Mouse (Mus musculus) liver, embryonic 11.5 days (tissue): Measurements from ENCODE around the gene Atxn10. TPM values are rescaled to one million over a fixed set of nuclear protein-coding genes. Genes with fewer than 3 reads are reported as not detected.

Source experiments
- ATAC-seq: fragments of 200-750 bp; cut with Nextera tagmentation; replicated peaks from 2 replicates; pipeline ENCODE4 v1.8.0; 2017; ENCODE audit warnings: moderate number of reproducible peaks, mild to moderate bottlenecking, moderate TSS enrichment, moderate library complexity; ENCODE audit not compliant: low FRiP score
- DNase-seq: peaks from one replicate; pipeline ENCODE4 v3.0.0-alpha.2; 2017; ENCODE audit warnings: low spot score
- H3K27ac ChIP-seq: fragments of 300-500 bp; sonication (generic); 2 replicates; pipeline ENCODE4 v1.5.1; 2014; ENCODE audit warnings: mild to moderate bottlenecking, low read depth, low read length, control low read depth
- H3K27me3 ChIP-seq: fragments of 300-500 bp; sonication (generic); replicated peaks from 2 replicates; pipeline ENCODE4 v1.6.1; 2014; ENCODE audit warnings: low read length, mixed read lengths; ENCODE audit not compliant: control insufficient read depth, insufficient read depth
- H3K36me3 ChIP-seq: fragments of 300-500 bp; sonication (generic); 2 replicates; pipeline ENCODE4 v1.6.1; 2014; ENCODE audit warnings: mild to moderate bottlenecking, low read length, moderate library complexity, mixed read lengths; ENCODE audit not compliant: control insufficient read depth, insufficient read depth
- H3K4me1 ChIP-seq: fragments of 300-500 bp; sonication (generic); replicated peaks from 2 replicates; pipeline ENCODE4 v1.6.1; 2014; ENCODE audit warnings: low read length, mixed read lengths; ENCODE audit not compliant: control insufficient read depth, insufficient read depth
- H3K4me2 ChIP-seq: fragments of 300-500 bp; sonication (generic); 2 replicates; pipeline ENCODE4 v1.6.1; 2014; ENCODE audit warnings: mild to moderate bottlenecking, control low read depth, moderate library complexity
- H3K4me3 ChIP-seq: fragments of 300-500 bp; sonication (generic); 2 replicates; pipeline ENCODE4 v1.5.1; 2014; ENCODE audit warnings: low read depth, low read length, control low read depth
- H3K9ac ChIP-seq: fragments of 300-500 bp; sonication (generic); 2 replicates; pipeline ENCODE4 v1.6.1; 2014; ENCODE audit warnings: low read depth, low read length, control low read depth
- H3K9me3 ChIP-seq: fragments of 300-500 bp; sonication (generic); 2 replicates; pipeline ENCODE4 v1.6.1; 2016; ENCODE audit warnings: low read length, inconsistent platforms, mixed read lengths; ENCODE audit not compliant: control insufficient read depth
- whole genome bisulfite sequencing: fragments of 180-500 bp; shearing (Covaris S2); extraction: QIAGEN DNeasy Blood & Tissue Kit; methylation state at CpG from one replicate; pipeline ENCODE4 v1.1.7; 2014; 5-methylcytosine and 5-hydroxymethylcytosine counted together
- polyA plus RNA-seq: library from polyadenylated mRNA; unstranded; fragments of >200 nt; fragmentation: Nextera tagmentation; extraction: Ambion mirVana; gene quantifications from 2 replicates; pipeline ENCODE4 v1.2.1, GENCODE M21; 2014

The Atxn10 gene
- polyA plus RNA-seq, 1 experiment from 2014 or later, result 196 TPM

DNA sequence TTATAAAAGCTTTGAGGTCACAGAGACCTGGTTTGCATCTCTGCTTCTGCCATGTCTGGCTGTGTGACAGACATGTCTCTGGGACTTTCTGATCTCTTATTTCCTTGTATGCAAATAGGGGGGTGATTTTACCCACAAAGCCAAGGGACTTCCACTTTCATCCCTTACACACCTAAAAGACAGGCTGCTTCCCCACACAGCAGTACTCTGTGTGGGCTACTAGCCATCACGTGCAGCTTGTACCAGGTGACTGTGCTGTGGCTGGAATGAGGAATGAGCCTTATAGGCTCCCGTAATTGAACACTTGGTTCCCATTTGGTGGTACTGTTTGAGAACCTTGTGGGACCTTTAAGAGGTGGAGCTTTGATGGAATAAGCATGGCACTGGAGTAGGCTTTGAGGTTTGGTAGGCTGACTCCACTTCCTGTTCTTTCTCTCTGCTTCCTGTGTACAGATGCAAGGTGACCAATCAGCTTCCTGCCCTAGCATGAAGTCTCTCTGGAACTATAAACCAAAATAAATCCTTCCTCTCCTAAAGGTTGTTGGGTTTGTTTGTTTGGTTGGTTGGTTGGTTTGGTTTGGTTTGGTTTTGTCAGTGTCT lies 28.9 kb upstream of the Atxn10 start:
- H3K36me3 ChIP-seq, result no peaks in the 10 kb centered on the region
- no peak for DNase-seq
- H3K27me3 ChIP-seq, result no peaks in the 10 kb centered on the region
- no peaks in the 10 kb centered on the region for H3K4me1 ChIP-seq
- H3K4me2 ChIP-seq, result no peak overlapping the region
- H3K9me3 ChIP-seq, result no peaks in the 10 kb centered on the region; the same call in 1 of the 2 replicates
- WGBS, result 85% methylated on average over 2 of the region's 2 CpGs
- no peak for ATAC-seq
- no peak overlapping the region for H3K9ac ChIP-seq
- H3K4me3 ChIP-seq, result no peak overlapping the region
- no peak overlapping the region for H3K27ac ChIP-seq

- DNase-seq (no peak), ATAC-seq (no peak)
- Histone ChIP-seq H3K4me3 (no peak overlapping the region), H3K4me1 (no peaks in the 10 kb centered on the region), H3K27me3 (no peaks in the 10 kb centered on the region), H3K9me3 (no peaks in the 10 kb centered on the region), H3K9ac (no peak overlapping the region), H3K4me2 (no peak overlapping the region), H3K36me3 (no peaks in the 10 kb centered on the region), H3K27ac (no peak overlapping the region)
- 67% methylated on average over 10 of the region's 10 CpGs for WGBS
Observed at GRCm38 (mm10) chr15:85311058-85311657, 24.9 kb upstream of the Atxn10 start.

- no peaks in the 10 kb centered on the region for H3K4me1 ChIP-seq
- no peak; the same call in 1 of the 2 replicates for ATAC-seq
- no peak overlapping the region for H3K27ac ChIP-seq
- DNase-seq, result no peak
- no peaks in the 10 kb centered on the region for H3K27me3 ChIP-seq
- no peak overlapping the region for H3K9ac ChIP-seq
- H3K4me3 ChIP-seq, result no peak overlapping the region
- H3K36me3 ChIP-seq, result no peaks in the 10 kb centered on the region
- 43% methylated on average over 11 of the region's 13 CpGs for WGBS
- H3K9me3 ChIP-seq, result no peaks in the 10 kb centered on the region
- no peak overlapping the region for H3K4me2 ChIP-seq
Observed at GRCm38 (mm10) chr15:85315378-85316025, 20.5 kb upstream of the Atxn10 start.

DNA sequence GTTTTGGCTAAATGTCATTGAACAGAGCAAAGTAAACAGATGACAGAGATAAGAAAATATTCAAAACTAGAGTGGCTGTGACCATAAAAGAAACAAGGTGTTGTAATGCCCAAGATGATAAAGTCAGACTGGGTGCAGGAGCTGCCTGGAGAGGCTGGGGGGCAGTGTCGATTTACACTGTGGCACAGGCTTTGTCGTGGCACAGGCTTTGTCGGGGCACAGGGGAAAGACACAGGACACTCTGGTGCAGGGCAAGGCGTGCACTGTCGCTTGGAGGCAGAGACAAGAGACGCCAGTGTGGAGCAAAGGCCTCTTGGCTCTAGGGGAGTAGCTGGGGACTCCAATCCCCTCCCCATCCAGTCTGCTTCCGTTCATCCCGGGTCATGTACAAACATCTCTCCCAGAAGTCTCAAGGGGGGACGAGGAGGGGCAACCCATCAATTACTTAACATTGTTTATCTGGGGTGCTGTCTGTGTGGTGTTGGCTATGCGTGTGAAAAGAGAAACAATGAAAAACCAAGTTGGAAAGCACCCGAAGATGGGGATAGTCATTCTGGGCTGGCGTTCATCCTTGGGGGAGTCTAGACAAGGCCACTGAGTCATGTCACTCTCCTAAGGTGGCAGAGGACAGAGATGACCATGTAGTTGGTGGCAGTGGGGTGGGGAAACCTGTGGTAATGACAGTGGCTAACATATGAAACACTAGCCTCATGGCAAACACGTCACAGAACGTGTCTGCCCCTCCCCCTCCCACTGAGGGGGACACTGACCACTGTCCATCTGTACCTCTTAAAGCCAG lies 19.5 kb upstream of the Atxn10 start:
- H3K9ac ChIP-seq, result no peak overlapping the region
- no peak overlapping the region for H3K27ac ChIP-seq
- no peak for ATAC-seq
- H3K4me3 ChIP-seq, result no peak overlapping the region
- H3K9me3 ChIP-seq, result no peaks in the 10 kb centered on the region
- no peak overlapping the region for H3K4me2 ChIP-seq
- H3K4me1 ChIP-seq, result no peaks in the 10 kb centered on the region
- no peaks in the 10 kb centered on the region for H3K36me3 ChIP-seq
- H3K27me3 ChIP-seq, result no peaks in the 10 kb centered on the region
- no peak for DNase-seq
- WGBS, result 58% methylated on average over 14 of the region's 14 CpGs

DNA sequence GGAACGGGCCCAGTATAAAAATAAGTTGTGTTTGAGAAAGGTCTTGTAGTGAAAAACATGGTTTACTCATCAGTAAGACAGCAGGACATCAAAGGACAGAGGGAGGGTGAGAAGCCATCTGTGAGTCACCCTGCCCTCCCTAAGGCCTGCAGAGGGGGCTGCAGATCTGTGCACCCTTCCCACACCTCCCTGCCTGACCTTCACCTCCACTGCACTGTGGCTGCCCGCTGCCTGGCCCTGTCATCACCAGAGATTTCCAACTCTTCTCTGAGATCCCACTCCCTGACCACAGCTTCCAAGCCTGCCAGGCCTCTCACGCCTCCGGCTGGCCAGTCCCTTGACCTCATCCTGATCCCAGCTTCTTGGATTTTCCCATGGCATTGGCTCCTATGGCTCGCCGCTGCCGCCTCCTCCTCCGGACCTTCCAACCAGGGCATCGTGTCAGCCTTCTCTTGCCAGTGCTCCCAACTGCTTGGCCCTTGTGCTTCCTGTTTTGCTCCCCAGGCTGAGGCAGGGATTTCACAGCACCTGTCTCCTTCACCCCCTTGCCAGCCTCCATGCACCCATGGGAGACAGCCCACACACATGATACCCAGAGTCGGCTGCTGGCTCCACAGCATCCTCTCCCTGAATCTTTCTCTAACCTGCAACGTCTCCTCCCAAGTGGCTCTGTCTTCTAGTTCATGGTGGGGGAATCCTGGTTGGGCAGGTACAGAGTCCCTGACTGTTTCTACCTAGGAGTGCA lies 15.9 kb upstream of the Atxn10 start:
- ATAC-seq, result no peak
- Histone ChIP-seq H3K27ac (no peak overlapping the region), H3K9ac (no peak overlapping the region), H3K4me2 (no peak overlapping the region), H3K27me3 (no peaks in the 10 kb centered on the region), H3K4me1 (no peaks in the 10 kb centered on the region), H3K4me3 (no peak overlapping the region), H3K9me3 (no peaks in the 10 kb centered on the region), H3K36me3 (no peaks in the 10 kb centered on the region)
- DNase-seq, result no peak
- 68% methylated on average over 11 of the region's 11 CpGs for WGBS

GRCm38 (mm10) chr15:85323214-85323613 lies 12.8 kb upstream of the Atxn10 start:
- no peaks in the 10 kb centered on the region for H3K4me1 ChIP-seq
- no peaks in the 10 kb centered on the region for H3K9me3 ChIP-seq
- H3K4me2 ChIP-seq, result no peak overlapping the region
- H3K27ac ChIP-seq, result no peak overlapping the region
- ATAC-seq, result no peak
- no peaks in the 10 kb centered on the region for H3K36me3 ChIP-seq
- H3K4me3 ChIP-seq, result no peak overlapping the region
- WGBS, result 82% methylated on average over 4 of the region's 4 CpGs
- H3K9ac ChIP-seq, result no peak overlapping the region
- DNase-seq, result no peak
- H3K27me3 ChIP-seq, result no peaks in the 10 kb centered on the region

GRCm38 (mm10) chr15:85324426-85324825 lies 11.6 kb upstream of the Atxn10 start:
- Histone ChIP-seq H3K27ac (no peak overlapping the region), H3K4me3 (no peak overlapping the region), H3K9me3 (no peaks in the 10 kb centered on the region), H3K27me3 (no peaks in the 10 kb centered on the region), H3K9ac (no peak overlapping the region), H3K4me2 (no peak overlapping the region), H3K36me3 (no peaks in the 10 kb centered on the region), H3K4me1 (no peaks in the 10 kb centered on the region)
- 86% methylated on average over 1 of the region's 1 CpGs for WGBS
- ATAC-seq (no peak), DNase-seq (no peak)

DNA sequence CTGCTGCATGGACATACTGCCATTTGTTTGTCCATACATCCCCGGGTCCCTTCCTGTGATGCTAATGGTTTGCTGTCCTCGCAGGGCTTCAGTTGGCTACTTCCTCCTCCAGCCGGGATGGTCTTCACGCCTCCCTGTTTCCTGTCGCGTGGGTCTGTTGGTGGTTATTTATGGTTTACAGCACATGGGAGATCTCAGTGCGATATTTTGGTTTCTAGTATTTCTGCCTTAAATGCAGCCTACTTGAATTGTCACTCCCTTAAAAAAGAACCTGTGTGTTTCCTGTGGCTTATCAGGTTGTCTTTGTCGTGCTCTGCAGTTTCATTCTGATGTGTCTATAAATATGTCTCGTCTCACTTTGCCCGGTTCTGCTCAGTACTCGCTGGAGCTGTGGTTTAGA lies 8.2 kb upstream of the Atxn10 start:
- Histone ChIP-seq H3K27ac (no peak overlapping the region), H3K27me3 (no peaks in the 10 kb centered on the region), H3K9ac (no peak overlapping the region), H3K4me3 (no peak overlapping the region), H3K36me3 (no peaks in the 10 kb centered on the region), H3K4me2 (0 out of 2 replicates have a peak overlapping the region, but pooled peaks have one; percentile 31), H3K4me1 (no peaks in the 10 kb centered on the region), H3K9me3 (no peaks in the 10 kb centered on the region)
- 30% methylated on average over 11 of the region's 11 CpGs for WGBS
- ATAC-seq, result no peak
- DNase-seq, result no peak
